Mouse (Mus musculus): ENCODE results near the gene Map4k4.

Map4k4 gene

GRCm38 (mm10) chr1:39901063-39901811 is 524 bp downstream of the Map4k4 start:
- peak; percentile 71 for DNase-seq

DNA sequence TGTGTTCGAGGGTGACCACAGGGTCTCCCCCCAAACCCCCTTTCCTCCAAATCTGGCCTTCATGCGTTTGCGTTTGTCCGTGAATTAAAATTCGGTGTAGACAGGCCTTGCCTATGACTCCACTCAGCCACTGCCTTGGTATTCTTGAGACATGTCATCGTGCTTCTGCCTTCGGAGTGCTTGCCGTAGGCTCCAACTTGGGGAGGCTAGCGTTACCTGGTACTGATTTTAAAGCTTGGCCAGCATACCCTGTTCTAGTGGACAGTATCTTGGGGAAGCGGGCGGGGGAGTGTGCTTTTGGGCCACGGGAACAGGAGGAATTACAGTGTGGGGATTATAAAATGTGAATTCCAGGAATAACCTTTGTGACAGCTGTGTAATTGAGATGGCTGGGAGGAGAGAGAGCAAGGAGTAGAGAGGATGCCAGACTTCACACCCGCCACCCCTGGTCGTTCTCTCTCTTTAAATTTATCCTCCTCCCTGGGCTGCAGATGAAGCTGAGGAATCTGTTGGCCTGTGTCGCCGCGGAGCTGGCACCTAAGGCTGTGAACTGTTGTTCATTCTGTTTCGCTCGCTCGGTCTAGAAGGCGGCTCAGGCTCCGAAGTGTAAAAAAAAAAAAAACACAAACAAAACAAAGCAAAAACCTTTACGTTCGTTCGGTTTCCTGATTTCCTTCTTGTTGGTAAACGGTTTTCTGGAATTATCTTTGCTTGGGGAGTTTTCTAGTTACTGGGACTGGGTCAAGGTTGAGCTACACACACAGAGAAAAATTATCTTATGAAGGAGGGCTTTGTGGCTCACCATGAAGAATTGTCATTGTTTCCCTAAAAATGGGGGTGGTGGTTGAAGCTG is 1.4 kb downstream of the Map4k4 start:
- DNase-seq, result peak; percentile 47

DNA sequence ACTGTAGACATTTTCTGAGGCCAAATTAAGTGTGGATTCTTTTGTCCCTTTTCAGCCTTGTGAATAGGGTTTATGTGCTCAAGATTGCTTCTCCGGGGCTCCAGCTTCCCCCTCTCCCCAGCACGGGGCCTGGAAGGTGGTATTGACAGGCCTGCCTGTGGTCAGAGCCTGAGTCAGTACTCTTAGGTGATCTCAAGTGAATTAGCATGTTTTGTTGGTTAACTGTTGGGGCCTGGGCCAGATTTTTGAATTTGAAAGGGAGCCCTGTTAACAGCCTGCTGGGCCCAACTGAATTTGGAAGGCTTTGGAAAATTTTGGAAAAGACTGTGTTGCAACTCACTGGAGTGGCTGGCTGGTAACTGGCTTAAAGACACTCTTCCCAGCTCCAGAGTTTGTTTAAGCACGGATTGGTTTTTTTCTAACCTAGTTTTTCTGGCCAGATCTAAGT is 2.0 kb downstream of the Map4k4 start:
- peak; percentile 55 for DNase-seq

DNA sequence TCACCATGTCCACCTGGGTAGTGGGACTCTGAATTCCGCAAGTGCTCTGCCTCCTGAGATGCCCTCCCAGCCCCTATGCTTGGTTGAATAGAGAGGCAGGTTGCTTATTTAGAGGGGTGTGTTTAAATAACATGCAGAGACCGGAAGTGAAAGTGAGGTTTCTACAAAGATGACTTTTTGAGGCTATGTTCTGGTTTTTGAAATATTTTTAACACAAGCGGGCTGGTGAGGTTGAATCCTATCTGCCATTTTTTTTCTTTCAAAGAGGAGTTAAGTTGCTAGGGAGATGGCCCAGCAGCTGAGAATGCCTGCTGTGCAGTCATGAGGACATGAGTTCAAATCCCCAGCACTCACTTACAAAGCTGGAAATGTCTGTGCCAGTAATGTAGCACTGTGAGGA is 4.0 kb downstream of the Map4k4 start:
- no peak for DNase-seq

GRCm38 (mm10) chr1:39906921-39907320 is 6.2 kb downstream of the Map4k4 start:
- DNase-seq, result no peak

DNA sequence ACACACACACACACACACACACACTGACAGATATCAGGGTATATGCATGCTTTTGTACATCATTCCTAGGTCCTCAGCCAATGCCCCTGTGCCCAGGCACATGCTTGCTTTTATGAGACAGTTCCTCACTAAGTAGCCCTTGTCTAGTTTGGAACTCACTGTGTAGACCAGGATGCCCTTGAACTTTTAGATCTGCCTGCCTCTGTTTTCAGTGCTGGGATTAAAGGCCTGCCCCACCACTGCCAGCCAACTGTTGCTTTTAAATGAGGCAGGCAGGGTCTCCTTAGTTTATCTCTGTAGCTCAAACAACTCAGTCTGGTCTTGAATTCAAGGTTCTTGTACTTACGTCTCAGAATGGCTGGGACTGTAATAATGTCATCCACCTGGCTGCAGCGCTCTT is 8.3 kb downstream of the Map4k4 start:
- DNase-seq, result no peak

GRCm38 (mm10) chr1:39911446-39911845 is 10.7 kb downstream of the Map4k4 start:
- DNase-seq, result peak; percentile 50

GRCm38 (mm10) chr1:39913256-39913655 is 12.5 kb downstream of the Map4k4 start:
- no peak for DNase-seq

DNA sequence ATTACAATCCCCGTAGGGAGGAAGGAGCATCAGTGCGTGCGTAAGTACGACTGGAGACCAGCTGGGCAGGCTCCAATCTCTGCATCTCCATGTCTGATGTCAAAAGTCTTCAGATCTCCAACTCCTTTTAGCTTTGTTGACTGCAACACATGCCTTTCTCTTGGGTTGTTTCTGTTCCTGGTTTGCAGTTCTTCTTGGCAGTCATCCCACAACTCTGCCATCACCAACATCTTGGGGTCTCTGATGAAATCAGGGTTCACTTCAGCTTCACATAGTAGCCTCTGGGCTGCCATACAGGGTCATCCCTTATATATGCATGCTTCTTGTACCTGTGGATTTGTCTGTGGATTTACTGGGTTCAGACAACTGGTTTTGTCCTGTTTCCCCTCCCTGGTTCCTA is 15.4 kb downstream of the Map4k4 start:
- no peak for DNase-seq

- DNase-seq, result no peak
Observed at GRCm38 (mm10) chr1:39917855-39918516, 17.3 kb downstream of the Map4k4 start.

- no peak for DNase-seq
Observed at GRCm38 (mm10) chr1:39918517-39919115, 17.9 kb downstream of the Map4k4 start.

DNA sequence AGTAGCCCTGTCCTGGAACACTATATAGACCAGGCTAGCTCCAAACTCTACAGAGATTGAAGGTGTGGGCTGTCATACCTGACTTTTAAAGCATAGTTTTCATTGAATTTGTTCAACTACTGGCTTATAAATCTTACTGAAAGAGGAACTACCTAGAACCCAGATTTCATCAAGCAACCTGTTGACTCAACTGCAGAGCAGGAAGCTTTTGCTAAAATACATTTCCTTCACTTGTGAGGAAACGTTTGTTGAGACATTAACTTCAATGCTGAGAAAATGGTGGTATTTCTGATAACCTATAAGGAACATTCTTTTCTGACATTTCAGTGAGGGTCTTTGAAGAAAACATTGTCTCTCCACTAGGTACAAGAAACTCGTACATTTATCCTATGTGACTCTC is 19.9 kb downstream of the Map4k4 start:
- DNase-seq, result no peak

DNA sequence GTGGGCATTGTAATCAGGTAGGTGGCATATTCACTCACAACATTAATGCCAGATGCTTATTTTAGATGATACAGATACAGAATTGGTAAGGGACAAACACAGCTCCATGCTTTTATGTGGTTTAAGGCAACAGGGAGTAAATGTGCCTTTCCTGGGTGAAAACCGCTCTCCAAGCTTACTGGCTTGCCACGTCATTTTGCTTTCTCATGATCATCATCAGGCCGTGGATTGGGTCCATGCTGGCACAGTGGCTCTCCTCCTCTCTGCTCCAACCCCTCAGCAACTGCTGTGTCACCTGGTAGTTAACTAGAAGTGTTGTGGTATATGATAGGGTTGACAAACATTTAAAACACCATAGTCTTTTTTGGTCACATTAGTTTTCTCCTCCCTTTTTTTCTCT is 21.3 kb downstream of the Map4k4 start:
- DNase-seq, result no peak

DNA sequence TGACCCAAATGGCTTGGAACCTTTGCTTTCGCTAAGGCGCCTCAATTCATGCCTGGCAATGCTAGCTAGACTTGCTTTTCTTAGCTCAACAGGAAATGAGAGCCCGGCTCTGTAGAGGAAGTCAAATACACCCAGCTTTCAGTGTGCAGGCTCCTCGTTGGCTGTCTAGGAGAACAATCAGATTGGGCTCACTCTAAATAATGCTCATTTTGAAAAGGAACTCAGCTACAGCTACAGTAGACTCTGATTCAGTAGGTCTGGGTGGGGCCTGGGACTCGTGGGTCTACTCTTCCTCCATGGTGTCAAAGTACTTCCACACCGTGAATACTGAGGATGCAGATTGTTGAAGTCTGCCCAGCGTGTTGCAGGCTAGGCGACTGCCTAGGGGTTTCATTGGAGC is 22.0 kb downstream of the Map4k4 start:
- no peak for DNase-seq

DNA sequence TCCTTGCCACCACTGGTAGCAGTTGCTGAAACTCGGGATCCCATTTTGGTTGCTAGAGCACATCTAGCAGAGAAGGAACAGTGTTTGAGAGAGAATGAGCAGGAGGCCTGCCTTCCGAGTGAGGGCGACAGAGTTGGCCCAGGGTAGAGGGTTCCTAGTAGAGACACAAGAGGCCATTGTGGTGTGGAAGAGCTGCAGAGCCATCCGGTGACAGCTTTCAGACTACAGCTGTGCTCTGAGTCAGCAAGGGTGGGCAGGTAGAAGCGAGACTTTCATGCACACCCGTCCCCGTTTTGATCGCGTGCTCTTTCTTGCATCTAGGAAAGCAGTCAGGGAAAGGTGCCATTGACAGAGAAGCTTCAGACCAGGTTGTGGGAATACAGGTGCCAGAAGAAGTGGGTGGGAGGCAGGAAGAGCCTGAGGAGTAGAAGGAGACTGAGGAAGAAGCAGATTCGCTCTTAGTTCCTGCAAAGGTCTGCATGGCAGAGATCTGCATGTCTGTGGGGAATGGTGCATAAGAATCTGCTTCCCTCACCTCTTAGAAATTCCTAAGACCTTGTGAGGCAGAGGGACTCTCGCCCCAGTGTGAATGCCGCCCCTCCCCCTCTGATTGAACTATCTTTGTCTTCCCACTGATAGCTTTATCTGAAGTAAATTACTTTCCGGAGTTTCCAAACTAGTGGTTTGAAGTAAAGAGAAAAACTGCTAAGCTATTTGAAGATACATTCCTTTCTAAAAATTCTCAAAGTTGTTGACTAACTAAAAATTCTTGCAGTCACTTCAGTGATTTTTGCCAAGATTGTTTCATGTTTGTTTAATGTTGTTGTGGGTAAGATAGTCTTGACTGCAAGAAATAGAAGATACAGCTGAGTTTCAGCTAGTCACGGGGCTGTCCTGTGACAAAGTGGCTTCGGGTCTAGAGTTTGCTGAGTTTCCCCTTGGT is 23.0 kb downstream of the Map4k4 start:
- no peak for DNase-seq

GRCm38 (mm10) chr1:39931055-39931454 is 30.3 kb downstream of the Map4k4 start:
- DNase-seq, result no peak

DNA sequence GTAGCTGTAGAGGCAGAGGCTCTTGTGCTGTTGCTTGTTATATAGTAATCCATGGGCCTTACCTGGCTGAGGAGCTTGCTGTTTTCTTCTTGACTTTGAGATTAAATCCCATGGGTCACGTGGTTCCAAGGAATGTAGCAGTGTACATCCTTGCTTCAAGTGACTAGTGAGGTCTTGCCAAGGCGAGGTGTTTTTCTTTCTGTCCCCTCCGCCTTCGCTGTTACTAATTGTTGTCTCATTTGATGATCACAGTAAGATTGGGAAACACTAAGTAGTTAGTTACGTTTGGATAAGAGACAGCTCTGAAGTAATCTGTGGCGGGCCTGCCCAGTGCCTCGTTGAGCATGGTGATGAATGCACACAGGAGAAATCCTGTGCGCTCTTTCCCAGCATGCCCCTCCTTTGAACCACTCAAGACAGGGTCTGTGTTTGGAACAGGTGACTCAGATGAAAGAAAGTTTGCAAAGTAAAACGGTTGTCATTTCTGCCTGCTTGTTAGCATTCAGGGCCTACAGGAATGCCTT is 31.6 kb downstream of the Map4k4 start:
- no peak for DNase-seq

GRCm38 (mm10) chr1:39932922-39933321 is 32.2 kb downstream of the Map4k4 start:
- no peak for DNase-seq

- DNase-seq, result no peak
Observed at GRCm38 (mm10) chr1:39934954-39935353, 34.2 kb downstream of the Map4k4 start.

DNA sequence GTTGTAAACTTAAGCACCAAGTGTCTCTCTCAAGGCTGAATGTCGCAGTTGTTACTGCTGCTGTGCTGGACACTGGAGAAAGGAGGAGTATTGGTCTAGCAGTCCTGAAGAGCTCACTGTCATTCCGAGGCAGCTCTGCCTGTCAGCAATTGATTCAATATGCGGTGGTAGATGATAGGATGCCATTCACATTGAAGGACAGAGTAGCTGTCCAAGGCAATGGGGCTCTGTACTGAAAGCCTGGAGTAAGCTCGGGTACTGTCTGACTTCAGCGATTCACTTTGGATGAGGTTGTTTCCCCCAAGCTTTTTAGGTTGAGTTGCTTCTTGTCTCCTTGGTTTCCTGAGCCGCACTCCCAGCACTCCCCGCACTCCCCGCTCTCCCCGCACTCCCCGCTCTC is 34.9 kb downstream of the Map4k4 start:
- peak; percentile 37 for DNase-seq

GRCm38 (mm10) chr1:39936332-39936802 is 35.7 kb downstream of the Map4k4 start:
- peak; percentile 86 for DNase-seq

DNA sequence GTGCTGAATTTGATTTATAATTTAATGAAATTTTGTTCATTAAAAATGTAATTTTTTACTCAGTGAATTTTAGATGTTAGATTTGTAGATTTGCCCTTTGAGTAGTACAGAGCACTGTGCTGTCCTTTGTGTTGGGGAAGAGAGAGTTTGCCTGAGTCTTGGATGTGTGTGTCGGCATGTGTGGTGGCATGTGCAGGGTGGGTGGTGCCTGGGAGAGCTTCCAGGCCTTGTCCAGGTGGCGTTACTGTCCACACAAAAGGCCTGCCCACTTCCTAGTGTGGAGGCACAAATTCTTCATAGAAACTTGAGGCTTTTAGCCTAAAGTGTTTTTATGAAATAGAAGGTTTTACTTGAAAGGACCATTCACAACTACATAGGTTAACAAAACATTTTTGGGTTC is 36.2 kb downstream of the Map4k4 start:
- no peak for DNase-seq

All from embryo, embryonic 11 days (tissue).